Mouse (Mus musculus): ENCODE data around the gene S100a11. TPM values are rescaled to one million over a fixed set of nuclear protein-coding genes. Genes with fewer than 3 reads are reported as not detected.

The S100a11 gene
- total and polyA plus RNA-seq, 3 experiments, result 0.32 TPM; not detected in 2

- no peaks in the 10 kb centered on the region for H3K36me3 ChIP-seq (ENCODE audit: control insufficient read depth in 1 of 2, insufficient read depth in 2 of 2, low read length in 2 of 2)
- H3K4me1 ChIP-seq (ENCODE audit: control insufficient read depth in 1 of 2, insufficient read depth in 2 of 2, low read length in 2 of 2), result no peaks in the 10 kb centered on the region
- no peak for DNase-seq (ENCODE audit: low read depth, low spot score)
These were observed 38.2 kb upstream of the S100a11 start for GRCm38 (mm10) chr3:93481982-93482616.

GRCm38 (mm10) chr3:93485611-93486010 lies 34.7 kb upstream of the S100a11 start:
- no peak overlapping the region for H3K9ac ChIP-seq (ENCODE audit: control insufficient read depth, low read depth, low read length, poor library complexity, severe bottlenecking)

More at GRCm38 (mm10) chr3:93481982-93482616, 38.2 kb upstream of the S100a11 start:
- no peaks in the 10 kb centered on the region for H3K9me3 ChIP-seq (replicated peaks; ENCODE audit: insufficient read depth, low read length)
- H3K9ac ChIP-seq (ENCODE audit: control insufficient read depth, low read depth, low read length, poor library complexity, severe bottlenecking), result no peak overlapping the region
- H3K79me2 ChIP-seq (ENCODE audit: control insufficient read depth, insufficient read depth, low read length, poor library complexity), result no peaks in the 10 kb centered on the region
- H3K27ac ChIP-seq (ENCODE audit: control insufficient read depth, low read depth, low read length), result no peak overlapping the region
- no peak overlapping the region for H3K4me3 ChIP-seq (ENCODE audit: control insufficient read depth in 1 of 2, insufficient read depth in 1 of 2, low read depth in 2 of 2, low read length in 2 of 2)
- no peak for TF ChIP-seq ZNF384 (IDR thresholded peaks at IDR 0.05; ENCODE audit: low read depth, low read length)
- TF ChIP-seq TCF12 (IDR thresholded peaks at IDR 0.05; ENCODE audit: low read depth, low read length), result no peak
- TF ChIP-seq MAX (IDR thresholded peaks at IDR 0.05; ENCODE audit: low read length), result no peak
- TF ChIP-seq TAL1 (IDR thresholded peaks at IDR 0.05; ENCODE audit: low read length), result no peak
- TF ChIP-seq MYB (IDR thresholded peaks at IDR 0.05; ENCODE audit: low read depth, low read length), result no peak
- TF ChIP-seq BHLHE40 (IDR thresholded peaks at IDR 0.05; ENCODE audit: borderline replicate concordance, low read depth, low read length), result no peak
- no peaks in the 10 kb centered on the region; a peak in 1 of 4 replicates for H3K27me3 ChIP-seq (ENCODE audit: control insufficient read depth in 1 of 2, insufficient read depth in 2 of 2, low read length in 2 of 2)

GRCm38 (mm10) chr3:93488541-93488940 lies 31.7 kb upstream of the S100a11 start:
- Histone ChIP-seq H3K4me1 (ENCODE audit: control insufficient read depth in 1 of 2, insufficient read depth in 2 of 2, low read length in 2 of 2) (peaks cover 0 to 2% of the 10 kb centered on the region in 2 experiments; a peak in 2 of 4 replicates), H3K9me3 (replicated peaks; ENCODE audit: insufficient read depth, low read length) (no peaks in the 10 kb centered on the region), H3K36me3 (ENCODE audit: control insufficient read depth in 1 of 2, insufficient read depth in 2 of 2, low read length in 2 of 2) (no peaks in the 10 kb centered on the region), H3K9ac (ENCODE audit: control insufficient read depth, low read depth, low read length, poor library complexity, severe bottlenecking) (no peak overlapping the region), H3K27ac (ENCODE audit: control insufficient read depth, low read depth, low read length) (no peak overlapping the region), H3K27me3 (ENCODE audit: control insufficient read depth in 1 of 2, insufficient read depth in 2 of 2, low read length in 2 of 2) (no peaks in the 10 kb centered on the region; a peak in 1 of 4 replicates), H3K4me3 (ENCODE audit: control insufficient read depth in 1 of 2, insufficient read depth in 1 of 2, low read depth in 2 of 2, low read length in 2 of 2) (no peak overlapping the region), H3K79me2 (ENCODE audit: control insufficient read depth, insufficient read depth, low read length, poor library complexity) (no peaks in the 10 kb centered on the region)
- DNase-seq (ENCODE audit: low read depth, low spot score), result no peak
- no peak for TF ChIP-seq MAZ (IDR thresholded peaks at IDR 0.05; ENCODE audit: low read depth, low read length)
- TF ChIP-seq POLR2AphosphoS5 (IDR thresholded peaks at IDR 0.05; ENCODE audit: borderline replicate concordance, low read depth, low read length), result no peak
- TF ChIP-seq EP300 (IDR thresholded peaks at IDR 0.05; ENCODE audit: low read depth in 1 of 2, low read length in 2 of 2), result no peak
- TF ChIP-seq KAT2A (conservative IDR thresholded peaks at IDR 0.05; ENCODE audit: low read depth, low read length), result no peak
- no peak for TF ChIP-seq USF1 (IDR thresholded peaks at IDR 0.05; ENCODE audit: low read depth, low read length)
- TF ChIP-seq ZC3H11A (IDR thresholded peaks at IDR 0.05; ENCODE audit: low read depth, low read length), result no peak
- TF ChIP-seq ZMIZ1 (IDR thresholded peaks at IDR 0.05; ENCODE audit: low read depth, low read length), result no peak
- no peak for TF ChIP-seq E2F4 (IDR thresholded peaks at IDR 0.05; ENCODE audit: borderline replicate concordance, low read depth, low read length)
- TF ChIP-seq GABPA (IDR thresholded peaks at IDR 0.05; ENCODE audit: low read depth, low read length), result no peak
- TF ChIP-seq UBTF (IDR thresholded peaks at IDR 0.05; ENCODE audit: borderline replicate concordance, insufficient read depth, low read depth, low read length), result no peak
- no peak for TF ChIP-seq MYB (IDR thresholded peaks at IDR 0.05; ENCODE audit: low read depth, low read length)
- no peak for TF ChIP-seq SMC3 (IDR thresholded peaks at IDR 0.05; ENCODE audit: low read depth, low read length)

More at GRCm38 (mm10) chr3:93485611-93486010, 34.7 kb upstream of the S100a11 start:
- H3K27ac ChIP-seq (ENCODE audit: control insufficient read depth, low read depth, low read length), result no peak overlapping the region
- no peaks in the 10 kb centered on the region; a peak in 1 of 4 replicates for H3K4me1 ChIP-seq (ENCODE audit: control insufficient read depth in 1 of 2, insufficient read depth in 2 of 2, low read length in 2 of 2)
- no peaks in the 10 kb centered on the region; a peak in 1 of 4 replicates for H3K27me3 ChIP-seq (ENCODE audit: control insufficient read depth in 1 of 2, insufficient read depth in 2 of 2, low read length in 2 of 2)
- no peaks in the 10 kb centered on the region for H3K9me3 ChIP-seq (replicated peaks; ENCODE audit: insufficient read depth, low read length)
- H3K4me3 ChIP-seq (ENCODE audit: control insufficient read depth in 1 of 2, insufficient read depth in 1 of 2, low read depth in 2 of 2, low read length in 2 of 2), result no peak overlapping the region
- no peak for DNase-seq (ENCODE audit: low read depth, low spot score)
- no peaks in the 10 kb centered on the region for H3K36me3 ChIP-seq (ENCODE audit: control insufficient read depth in 1 of 2, insufficient read depth in 2 of 2, low read length in 2 of 2)
- no peaks in the 10 kb centered on the region for H3K79me2 ChIP-seq (ENCODE audit: control insufficient read depth, insufficient read depth, low read length, poor library complexity)
- TF ChIP-seq KAT2A (conservative IDR thresholded peaks at IDR 0.05; ENCODE audit: low read depth, low read length) (no peak), HCFC1 (IDR thresholded peaks at IDR 0.05; ENCODE audit: low read depth, low read length) (no peak)

Data from MEL (cell line).